Mouse (Mus musculus) midbrain, embryonic 10.5 days (tissue): ENCODE results near the gene Krt15. TPM values are rescaled to one million over a fixed set of nuclear protein-coding genes. Genes with fewer than 3 reads are reported as not detected.

Experiments
- DNase-seq: peaks from one replicate; pipeline ENCODE4 v3.0.0-alpha.2; 2017; ENCODE audit warnings: low spot score
- H3K27ac ChIP-seq: fragments of 300-500 bp; sonication (generic); replicated peaks from 2 replicates; pipeline ENCODE4 v1.5.1; 2016; ENCODE audit warnings: mild to moderate bottlenecking
- H3K27me3 ChIP-seq: fragments of 300-500 bp; sonication (generic); 2 replicates; pipeline ENCODE4 v1.6.1; 2016; ENCODE audit warnings: low read depth, mild to moderate bottlenecking; ENCODE audit not compliant: poor library complexity, severe bottlenecking
- H3K36me3 ChIP-seq: fragments of 300-500 bp; sonication (generic); 2 replicates; pipeline ENCODE4 v1.6.1; 2016; ENCODE audit warnings: mild to moderate bottlenecking, moderate library complexity
- H3K4me1 ChIP-seq: fragments of 300-500 bp; sonication (generic); 2 replicates; pipeline ENCODE4 v1.6.1; 2016
- H3K4me3 ChIP-seq: fragments of 300-500 bp; sonication (generic); 2 replicates; pipeline ENCODE4 v1.5.1; 2016; ENCODE audit warnings: mild to moderate bottlenecking, moderate library complexity
- H3K9me3 ChIP-seq: fragments of 300-500 bp; sonication (generic); replicated peaks from 2 replicates; pipeline ENCODE4 v1.6.1; 2016; ENCODE audit warnings: mild to moderate bottlenecking
- WGBS: fragments of 180-500 bp; shearing (Covaris S2); methylation state at CpG from one replicate; pipeline ENCODE4 v1.1.7; 2016; 5-methylcytosine and 5-hydroxymethylcytosine counted together
- polyA plus RNA-seq: library from polyadenylated mRNA; unstranded; fragments of >200 nt; fragmentation: Nextera tagmentation; extraction: Ambion mirVana; gene quantifications from 2 replicates; pipeline ENCODE4 v1.2.1, GENCODE M21; 2016

The Krt15 gene
- 0.74 and 1.8 TPM in 2 replicates for polyA plus RNA-seq

GRCm38 (mm10) chr11:100135731-100136130 lies at the start of gene Krt15:
Gene Krt15, minus strand, starts transcription at chr11:100135928.
- Histone ChIP-seq H3K36me3 (no peaks in the 10 kb centered on the region), H3K4me1 (peaks cover 42% of the 10 kb centered on the region), H3K27ac (peak within 1 kb of the TSS; percentile 43), H3K27me3 (peaks cover 29% of the 10 kb centered on the region), H3K4me3 (no peak within 1 kb of the TSS), H3K9me3 (no peaks in the 10 kb centered on the region)
- no peak for DNase-seq
- 73% methylated on average over 7 of the region's 7 CpGs for WGBS

GRCm38 (mm10) chr11:100181725-100182124 lies 46.0 kb upstream of the Krt15 start:
- no peak overlapping the region for H3K27ac ChIP-seq
- H3K36me3 ChIP-seq, result no peaks in the 10 kb centered on the region
- H3K4me3 ChIP-seq, result no peak overlapping the region
- H3K9me3 ChIP-seq, result no peaks in the 10 kb centered on the region
- 84% methylated on average over 7 of the region's 7 CpGs for WGBS
- no peaks in the 10 kb centered on the region for H3K27me3 ChIP-seq
- H3K4me1 ChIP-seq, result 0 out of 2 replicates have a peak, but pooled peaks cover 5% of the 10 kb centered on the region
- no peak for DNase-seq

- WGBS, result 75% methylated on average over 3 of the region's 3 CpGs
- 0 out of 2 replicates have a peak, but pooled peaks cover 5% of the 10 kb centered on the region for H3K4me1 ChIP-seq
- H3K9me3 ChIP-seq, result no peaks in the 10 kb centered on the region
- no peaks in the 10 kb centered on the region for H3K27me3 ChIP-seq
- H3K36me3 ChIP-seq, result no peaks in the 10 kb centered on the region
- no peak for DNase-seq
- no peak overlapping the region for H3K4me3 ChIP-seq
- H3K27ac ChIP-seq, result no peak overlapping the region
Observed at GRCm38 (mm10) chr11:100179260-100179659, 43.5 kb upstream of the Krt15 start.

GRCm38 (mm10) chr11:100178307-100178706 lies 42.6 kb upstream of the Krt15 start:
- H3K9me3 ChIP-seq, result no peaks in the 10 kb centered on the region
- H3K4me1 ChIP-seq, result 0 out of 2 replicates have a peak, but pooled peaks cover 5% of the 10 kb centered on the region
- no peak overlapping the region for H3K4me3 ChIP-seq
- 83% methylated on average over 5 of the region's 5 CpGs for WGBS
- no peak for DNase-seq
- H3K36me3 ChIP-seq, result no peaks in the 10 kb centered on the region
- no peak overlapping the region for H3K27ac ChIP-seq
- H3K27me3 ChIP-seq, result no peaks in the 10 kb centered on the region

GRCm38 (mm10) chr11:100176791-100177190 lies 41.1 kb upstream of the Krt15 start:
- DNase-seq, result no peak
- no peaks in the 10 kb centered on the region for H3K27me3 ChIP-seq
- WGBS, result 82% methylated on average over 9 of the region's 9 CpGs
- H3K27ac ChIP-seq, result no peak overlapping the region
- no peaks in the 10 kb centered on the region for H3K36me3 ChIP-seq
- H3K4me3 ChIP-seq, result no peak overlapping the region
- H3K4me1 ChIP-seq, result no peaks in the 10 kb centered on the region
- no peaks in the 10 kb centered on the region for H3K9me3 ChIP-seq

- DNase-seq, result peak; percentile 86
- Histone ChIP-seq H3K9me3 (no peaks in the 10 kb centered on the region), H3K27me3 (no peaks in the 10 kb centered on the region), H3K36me3 (no peaks in the 10 kb centered on the region), H3K27ac (peak overlapping the region; percentile 81), H3K4me3 (no peak overlapping the region), H3K4me1 (peaks cover 8% of the 10 kb centered on the region; the same call in 1 of the 2 replicates)
- 32% methylated on average over 14 of the region's 14 CpGs for WGBS
Observed at GRCm38 (mm10) chr11:100168765-100169762, 33.3 kb upstream of the Krt15 start.

GRCm38 (mm10) chr11:100168071-100168470 lies 32.3 kb upstream of the Krt15 start:
- peak overlapping the region; percentile 4; the same call in 1 of the 2 replicates for H3K27ac ChIP-seq
- no peaks in the 10 kb centered on the region for H3K9me3 ChIP-seq
- no peak overlapping the region for H3K4me3 ChIP-seq
- H3K36me3 ChIP-seq, result no peaks in the 10 kb centered on the region
- no peaks in the 10 kb centered on the region for H3K27me3 ChIP-seq
- H3K4me1 ChIP-seq, result peaks cover 8% of the 10 kb centered on the region; the same call in 1 of the 2 replicates
- no peak for DNase-seq
- 83% methylated on average over 8 of the region's 8 CpGs for WGBS

GRCm38 (mm10) chr11:100164392-100164791 lies 28.7 kb upstream of the Krt15 start:
- Histone ChIP-seq H3K27ac (no peak overlapping the region), H3K9me3 (no peaks in the 10 kb centered on the region), H3K4me3 (no peak overlapping the region), H3K4me1 (peaks cover 7% of the 10 kb centered on the region; the same call in 1 of the 2 replicates), H3K27me3 (no peaks in the 10 kb centered on the region), H3K36me3 (no peaks in the 10 kb centered on the region)
- DNase-seq, result no peak
- 64% methylated on average over 7 of the region's 7 CpGs for WGBS

- Histone ChIP-seq H3K9me3 (no peaks in the 10 kb centered on the region), H3K4me1 (no peaks in the 10 kb centered on the region), H3K27ac (no peak overlapping the region), H3K36me3 (no peaks in the 10 kb centered on the region), H3K4me3 (no peak overlapping the region), H3K27me3 (no peaks in the 10 kb centered on the region)
- DNase-seq, result no peak
- 78% methylated on average over 6 of the region's 6 CpGs for WGBS
Observed at GRCm38 (mm10) chr11:100157908-100158477, 22.3 kb upstream of the Krt15 start.

- WGBS, result 85% methylated on average over 3 of the region's 3 CpGs
- H3K27ac ChIP-seq, result no peak overlapping the region
- no peak for DNase-seq
Observed at GRCm38 (mm10) chr11:100157331-100157730, 21.6 kb upstream of the Krt15 start.

GRCm38 (mm10) chr11:100155497-100156255 lies 19.9 kb upstream of the Krt15 start:
- Histone ChIP-seq H3K27me3 (no peaks in the 10 kb centered on the region), H3K27ac (no peak overlapping the region), H3K36me3 (no peaks in the 10 kb centered on the region), H3K4me1 (no peaks in the 10 kb centered on the region), H3K4me3 (no peak overlapping the region), H3K9me3 (no peaks in the 10 kb centered on the region)
- WGBS, result 84% methylated on average over 8 of the region's 8 CpGs
- no peak for DNase-seq

More at GRCm38 (mm10) chr11:100157331-100157730, 21.6 kb upstream of the Krt15 start:
- no peaks in the 10 kb centered on the region for H3K36me3 ChIP-seq
- no peaks in the 10 kb centered on the region for H3K4me1 ChIP-seq
- no peaks in the 10 kb centered on the region for H3K9me3 ChIP-seq
- no peak overlapping the region for H3K4me3 ChIP-seq
- H3K27me3 ChIP-seq, result no peaks in the 10 kb centered on the region

GRCm38 (mm10) chr11:100148615-100149330 lies 13.0 kb upstream of the Krt15 start, which contains the start of gene Krt19:
Gene Krt19, minus strand, starts transcription at chr11:100148665.
- H3K4me3 ChIP-seq, result no peak within 1 kb of the TSS
- DNase-seq, result no peak
- H3K36me3 ChIP-seq, result no peaks in the 10 kb centered on the region
- peaks cover 25% of the 10 kb centered on the region for H3K4me1 ChIP-seq
- 50% methylated on average over 9 of the region's 9 CpGs for WGBS
- H3K27me3 ChIP-seq, result peaks cover 44% of the 10 kb centered on the region
- H3K27ac ChIP-seq, result no peak within 1 kb of the TSS
- H3K9me3 ChIP-seq, result no peaks in the 10 kb centered on the region
